Mouse (Mus musculus) kidney, postnatal 0 days (tissue): ENCODE results near the gene Efcab11. TPM values are rescaled to one million over a fixed set of nuclear protein-coding genes. Genes with fewer than 3 reads are reported as not detected.
A peak's percentile ranks its signal among the peaks of the same experiment; 100 is the strongest.

Experiments used
- ATAC-seq: fragments of 200-750 bp; cut with Nextera tagmentation; replicated peaks from 2 replicates; pipeline ENCODE4 v1.8.0; 2017; ENCODE audit warnings: low read depth, moderate number of reproducible peaks, moderate TSS enrichment, moderate library complexity; ENCODE audit not compliant: low FRiP score
- DNase-seq: peaks from one replicate; pipeline ENCODE4 v3.0.0-alpha.2; 2016; ENCODE audit warnings: low spot score
- H3K27ac ChIP-seq: fragments of 300-500 bp; sonication (generic); 2 replicates; pipeline ENCODE4 v1.5.1; 2014; ENCODE audit warnings: mild to moderate bottlenecking
- H3K27me3 ChIP-seq: fragments of 300-500 bp; sonication (generic); 2 replicates; pipeline ENCODE4 v1.6.1; 2014; ENCODE audit warnings: low read length, mixed read lengths; ENCODE audit not compliant: insufficient read depth
- H3K36me3 ChIP-seq: fragments of 300-500 bp; sonication (generic); 2 replicates; pipeline ENCODE4 v1.6.1; 2014; ENCODE audit warnings: low read length, mixed read lengths; ENCODE audit not compliant: insufficient read depth
- H3K4me1 ChIP-seq: fragments of 300-500 bp; sonication (generic); replicated peaks from 2 replicates; pipeline ENCODE4 v1.6.1; 2014; ENCODE audit warnings: antibody characterized with exemption, low read length, mixed read lengths; ENCODE audit not compliant: insufficient read depth
- H3K4me2 ChIP-seq: fragments of 300-500 bp; sonication (generic); 2 replicates; pipeline ENCODE4 v1.6.1; 2014; ENCODE audit warnings: mild to moderate bottlenecking, low read length, moderate library complexity, mixed read lengths
- H3K4me3 ChIP-seq: fragments of 300-500 bp; sonication (generic); replicated peaks from 2 replicates; pipeline ENCODE4 v1.5.1; 2014; ENCODE audit warnings: low read depth, low read length
- H3K9ac ChIP-seq: fragments of 300-500 bp; sonication (generic); 2 replicates; pipeline ENCODE4 v1.6.1; 2014; ENCODE audit warnings: low read depth, low read length
- H3K9me3 ChIP-seq: fragments of 300-500 bp; sonication (generic); replicated peaks from 2 replicates; pipeline ENCODE4 v1.6.1; 2016; ENCODE audit warnings: low read length, inconsistent platforms, mixed read lengths
- CTCF ChIP-seq: IDR thresholded peaks from 2 replicates; pipeline ENCODE4 v1.5.1; 2016; ENCODE audit warnings: antibody characterized with exemption, low read depth, mild to moderate bottlenecking, moderate library complexity
- WGBS: fragments of 180-500 bp; shearing (Covaris S2); extraction: QIAGEN DNeasy Blood & Tissue Kit; methylation state at CpG from one replicate; pipeline ENCODE4 v1.1.7; 2014; 5-methylcytosine and 5-hydroxymethylcytosine counted together
- polyA plus RNA-seq: library from polyadenylated mRNA; unstranded; fragments of >200 nt; fragmentation: Nextera tagmentation; extraction: Ambion mirVana; gene quantifications from 2 replicates; pipeline ENCODE4 v1.2.1, GENCODE M21; 2015

Efcab11 gene
- polyA plus RNA-seq, 1 experiment from 2014 or later: 8.3 TPM

DNA sequence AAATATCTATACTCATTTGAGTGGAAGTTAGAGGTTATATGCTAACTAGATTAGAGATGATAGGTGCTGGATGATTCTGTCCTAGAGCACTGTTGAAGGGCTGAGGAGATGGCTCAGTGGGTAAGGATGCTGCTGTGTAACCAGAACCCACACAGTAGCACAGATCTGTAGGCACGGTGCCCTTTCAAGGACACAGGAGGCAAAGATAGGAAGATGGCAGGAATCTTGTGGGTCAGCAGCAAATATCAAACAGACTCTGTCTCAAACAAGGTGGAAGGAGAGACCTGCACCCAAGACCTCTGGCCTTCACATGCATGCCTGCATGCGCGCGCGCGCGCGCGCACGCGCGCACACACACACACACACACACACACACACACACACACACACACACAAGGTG, 160.0 kb downstream of the Efcab11 start:
- no peaks in the 10 kb centered on the region for H3K4me1 ChIP-seq
- DNase-seq: no peak
- H3K27me3 ChIP-seq: no peaks in the 10 kb centered on the region
- no peak for ATAC-seq
- H3K9me3 ChIP-seq: no peaks in the 10 kb centered on the region
- no peak for TF ChIP-seq CTCF
- no peak overlapping the region for H3K27ac ChIP-seq
- H3K36me3 ChIP-seq: no peaks in the 10 kb centered on the region
- H3K9ac ChIP-seq: no peak overlapping the region
- no peak overlapping the region for H3K4me3 ChIP-seq
- 97% methylated on average over 12 of the region's 12 CpGs for WGBS
- H3K4me2 ChIP-seq: no peak overlapping the region

DNA sequence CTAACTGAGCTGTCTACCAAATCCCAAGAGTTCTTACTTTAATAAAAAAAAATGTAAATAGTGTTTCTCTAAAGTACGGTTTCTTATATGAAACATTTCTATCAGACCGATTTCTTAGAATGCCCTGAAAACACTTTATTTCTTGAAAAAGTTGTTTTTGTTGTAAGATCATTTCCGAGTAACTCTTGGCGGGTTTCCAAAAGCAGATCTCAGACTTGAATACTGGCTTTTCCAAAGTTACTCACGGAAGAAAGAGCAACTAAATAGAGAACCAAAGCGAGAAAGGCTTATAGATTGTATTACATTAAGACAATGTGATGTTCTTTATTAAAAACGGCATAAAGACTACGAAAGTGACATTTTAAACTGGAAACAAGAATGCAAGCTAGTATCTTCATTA, 160.4 kb downstream of the Efcab11 start:
- no peak overlapping the region for H3K27ac ChIP-seq
- ATAC-seq: no peak
- H3K36me3 ChIP-seq: no peaks in the 10 kb centered on the region
- peak; percentile 46 for DNase-seq
- no peak overlapping the region for H3K4me3 ChIP-seq
- WGBS: 68% methylated on average over 8 of the region's 8 CpGs
- H3K4me2 ChIP-seq: no peak overlapping the region
- TF ChIP-seq CTCF: no peak
- no peaks in the 10 kb centered on the region for H3K27me3 ChIP-seq
- no peaks in the 10 kb centered on the region for H3K4me1 ChIP-seq
- no peaks in the 10 kb centered on the region for H3K9me3 ChIP-seq
- H3K9ac ChIP-seq: no peak overlapping the region

GRCm38 (mm10) chr12:99721318-99721717, 162.9 kb downstream of the Efcab11 start:
- Histone ChIP-seq H3K27ac (no peak overlapping the region), H3K4me2 (no peak overlapping the region), H3K4me3 (no peak overlapping the region), H3K4me1 (no peaks in the 10 kb centered on the region), H3K27me3 (no peaks in the 10 kb centered on the region), H3K9ac (no peak overlapping the region), H3K9me3 (no peaks in the 10 kb centered on the region), H3K36me3 (no peaks in the 10 kb centered on the region)
- no peak for ATAC-seq
- TF ChIP-seq CTCF: no peak
- DNase-seq: no peak
- 81% methylated on average over 10 of the region's 10 CpGs for WGBS

- no peaks in the 10 kb centered on the region for H3K36me3 ChIP-seq
- no peak overlapping the region for H3K4me3 ChIP-seq
- DNase-seq (no peak), ATAC-seq (no peak)
- no peak overlapping the region for H3K9ac ChIP-seq
- no peaks in the 10 kb centered on the region for H3K27me3 ChIP-seq
- H3K4me2 ChIP-seq: no peak overlapping the region
- no peaks in the 10 kb centered on the region for H3K9me3 ChIP-seq
- no peak for TF ChIP-seq CTCF
- H3K27ac ChIP-seq: no peak overlapping the region
- no peaks in the 10 kb centered on the region for H3K4me1 ChIP-seq
- 92% methylated on average over 11 of the region's 11 CpGs for WGBS
Observed at GRCm38 (mm10) chr12:99719777-99720176, 164.5 kb downstream of the Efcab11 start.

DNA sequence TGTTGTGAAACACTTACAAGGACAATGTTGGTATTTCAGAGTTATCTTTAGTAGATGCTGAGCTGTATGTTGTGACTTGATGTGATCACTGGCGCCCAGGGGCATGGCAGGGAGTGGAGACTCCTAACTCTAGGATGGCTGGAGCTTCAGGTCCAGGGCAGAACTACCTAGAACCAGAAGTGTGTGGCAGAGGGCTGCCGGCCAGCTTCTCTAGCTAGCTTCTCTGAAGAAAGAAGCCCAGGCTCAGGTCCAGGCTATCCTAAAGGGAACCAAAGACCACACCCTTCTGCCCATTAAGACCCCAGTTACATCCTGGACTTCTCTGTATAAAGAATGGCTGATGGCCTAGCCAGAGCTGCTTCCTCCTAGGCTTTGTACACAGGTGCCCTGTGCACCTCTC, 166.1 kb downstream of the Efcab11 start:
- no peaks in the 10 kb centered on the region for H3K9me3 ChIP-seq
- DNase-seq (no peak), ATAC-seq (no peak)
- no peak overlapping the region for H3K27ac ChIP-seq
- TF ChIP-seq CTCF: no peak
- no peak overlapping the region for H3K9ac ChIP-seq
- H3K36me3 ChIP-seq: no peaks in the 10 kb centered on the region
- H3K27me3 ChIP-seq: no peaks in the 10 kb centered on the region
- no peak overlapping the region for H3K4me2 ChIP-seq
- H3K4me3 ChIP-seq: no peak overlapping the region
- WGBS: 93% methylated on average over 2 of the region's 2 CpGs
- H3K4me1 ChIP-seq: no peaks in the 10 kb centered on the region

DNA sequence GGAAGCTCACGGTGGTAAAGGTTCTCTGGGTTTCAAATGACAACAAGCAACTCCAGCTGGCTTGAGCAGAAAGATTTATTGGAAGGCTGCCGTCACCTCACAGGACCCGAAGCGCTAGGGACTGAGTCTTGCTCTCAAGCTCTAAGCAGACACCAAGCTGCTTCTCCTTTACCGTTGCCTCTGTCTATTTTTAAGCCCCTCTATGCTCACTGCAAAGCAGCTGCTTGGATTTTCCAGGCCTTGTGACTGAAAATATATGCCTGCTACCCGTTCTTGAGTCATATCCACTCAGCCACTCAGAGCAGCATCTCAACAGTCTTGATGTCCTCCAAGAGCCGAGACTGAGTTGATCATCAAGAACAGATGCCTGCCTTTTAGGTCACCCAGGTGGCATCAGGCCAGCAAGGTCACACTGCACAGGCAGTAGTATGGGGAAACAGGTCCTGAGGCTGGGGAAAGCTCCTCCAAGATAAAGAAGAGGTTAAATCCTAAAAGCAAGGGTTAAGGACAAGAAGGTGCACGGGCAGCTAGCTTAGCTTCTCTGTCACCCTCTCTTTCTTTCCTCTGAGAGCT, 168.1 kb downstream of the Efcab11 start:
- H3K27me3 ChIP-seq: no peaks in the 10 kb centered on the region
- no peaks in the 10 kb centered on the region for H3K9me3 ChIP-seq
- H3K4me3 ChIP-seq: no peak overlapping the region
- no peak overlapping the region for H3K4me2 ChIP-seq
- no peaks in the 10 kb centered on the region for H3K4me1 ChIP-seq
- TF ChIP-seq CTCF: no peak
- ATAC-seq (no peak), DNase-seq (peak; percentile 64)
- no peak overlapping the region for H3K27ac ChIP-seq
- H3K36me3 ChIP-seq: no peaks in the 10 kb centered on the region
- no peak overlapping the region for H3K9ac ChIP-seq
- 30% methylated on average over 8 of the region's 8 CpGs for WGBS
